Mouse (Mus musculus): ENCODE measurements around the gene Sec24b. TPM values are rescaled to one million over a fixed set of nuclear protein-coding genes. Genes with fewer than 3 reads are reported as not detected.

Sec24b gene
- polyA plus RNA-seq, 1 experiment from 2014 or later: 33.6 TPM

GRCm38 (mm10) chr3:129969432-129970395, 91.6 kb downstream of the Sec24b start, which contains the start of gene Mcub:
Mcub (minus strand) TSS chr3:129970206.
- WGBS: under 1% methylated on average over 62 of the region's 63 CpGs
- Histone ChIP-seq H3K27me3 (peaks cover 39% of the 10 kb centered on the region), H3K4me1 (peaks cover 16% of the 10 kb centered on the region), H3K9me3 (no peaks in the 10 kb centered on the region), H3K36me3 (no peaks in the 10 kb centered on the region), H3K4me2 (peak within 1 kb of the TSS; percentile 99), H3K9ac (peak within 1 kb of the TSS; percentile 72), H3K27ac (no peak within 1 kb of the TSS), H3K4me3 (peak within 1 kb of the TSS; percentile 61)
- ATAC-seq (ENCODE audit: insufficient number of reproducible peaks, insufficient read depth, low FRiP score, low TSS enrichment, low read depth): peak; percentile 71; the same call in 1 of the 2 replicates

GRCm38 (mm10) chr3:129969031-129969430, 92.3 kb downstream of the Sec24b start:
- H3K36me3 ChIP-seq: no peaks in the 10 kb centered on the region
- H3K27ac ChIP-seq: no peak overlapping the region
- ATAC-seq (ENCODE audit: insufficient number of reproducible peaks, insufficient read depth, low FRiP score, low TSS enrichment, low read depth): no peak
- peak overlapping the region; percentile 72 for H3K9ac ChIP-seq
- H3K4me1 ChIP-seq: peaks cover 16% of the 10 kb centered on the region
- H3K27me3 ChIP-seq: peaks cover 39% of the 10 kb centered on the region
- 30% methylated on average over 10 of the region's 10 CpGs for WGBS
- H3K9me3 ChIP-seq: no peaks in the 10 kb centered on the region
- H3K4me2 ChIP-seq: peak overlapping the region; percentile 99
- peak overlapping the region; percentile 61 for H3K4me3 ChIP-seq

- no peak for ATAC-seq (ENCODE audit: insufficient number of reproducible peaks, insufficient read depth, low FRiP score, low TSS enrichment, low read depth)
- WGBS: 82% methylated on average over 9 of the region's 9 CpGs
These were observed 93.5 kb downstream of the Sec24b start for GRCm38 (mm10) chr3:129967874-129968273.

GRCm38 (mm10) chr3:129964681-129965080, 96.7 kb downstream of the Sec24b start:
- Histone ChIP-seq H3K4me2 (no peak overlapping the region), H3K36me3 (no peaks in the 10 kb centered on the region), H3K9me3 (no peaks in the 10 kb centered on the region), H3K4me1 (peaks cover 5% of the 10 kb centered on the region; the same call in 1 of the 2 replicates), H3K9ac (no peak overlapping the region), H3K4me3 (no peak overlapping the region), H3K27ac (no peak overlapping the region), H3K27me3 (peaks cover 22% of the 10 kb centered on the region)
- WGBS: 92% methylated on average over 8 of the region's 8 CpGs
- no peak for ATAC-seq (ENCODE audit: insufficient number of reproducible peaks, insufficient read depth, low FRiP score, low TSS enrichment, low read depth)

More at GRCm38 (mm10) chr3:129967874-129968273, 93.5 kb downstream of the Sec24b start:
- H3K27ac ChIP-seq: no peak overlapping the region
- no peaks in the 10 kb centered on the region for H3K9me3 ChIP-seq
- peaks cover 16% of the 10 kb centered on the region for H3K4me1 ChIP-seq
- no peaks in the 10 kb centered on the region for H3K36me3 ChIP-seq
- no peak overlapping the region for H3K4me2 ChIP-seq
- no peak overlapping the region for H3K4me3 ChIP-seq
- H3K27me3 ChIP-seq: peaks cover 39% of the 10 kb centered on the region
- H3K9ac ChIP-seq: no peak overlapping the region

GRCm38 (mm10) chr3:129962533-129962932, 98.8 kb downstream of the Sec24b start:
- ATAC-seq (ENCODE audit: insufficient number of reproducible peaks, insufficient read depth, low FRiP score, low TSS enrichment, low read depth): no peak
- 81% methylated on average over 8 of the region's 8 CpGs for WGBS
- H3K27me3 ChIP-seq: peaks cover 2% of the 10 kb centered on the region
- no peak overlapping the region for H3K9ac ChIP-seq
- no peaks in the 10 kb centered on the region for H3K4me1 ChIP-seq
- H3K4me2 ChIP-seq: no peak overlapping the region
- no peak overlapping the region for H3K4me3 ChIP-seq
- no peak overlapping the region for H3K27ac ChIP-seq
- no peaks in the 10 kb centered on the region for H3K9me3 ChIP-seq
- no peaks in the 10 kb centered on the region for H3K36me3 ChIP-seq

- WGBS: 85% methylated on average over 4 of the region's 4 CpGs
- Histone ChIP-seq H3K9me3 (no peaks in the 10 kb centered on the region), H3K4me2 (no peak overlapping the region), H3K9ac (no peak overlapping the region), H3K27me3 (no peaks in the 10 kb centered on the region), H3K4me3 (no peak overlapping the region), H3K4me1 (no peaks in the 10 kb centered on the region), H3K36me3 (no peaks in the 10 kb centered on the region), H3K27ac (no peak overlapping the region)
- no peak for ATAC-seq (ENCODE audit: insufficient number of reproducible peaks, insufficient read depth, low FRiP score, low TSS enrichment, low read depth)
These were observed 108.1 kb downstream of the Sec24b start for GRCm38 (mm10) chr3:129953296-129953695.

DNA sequence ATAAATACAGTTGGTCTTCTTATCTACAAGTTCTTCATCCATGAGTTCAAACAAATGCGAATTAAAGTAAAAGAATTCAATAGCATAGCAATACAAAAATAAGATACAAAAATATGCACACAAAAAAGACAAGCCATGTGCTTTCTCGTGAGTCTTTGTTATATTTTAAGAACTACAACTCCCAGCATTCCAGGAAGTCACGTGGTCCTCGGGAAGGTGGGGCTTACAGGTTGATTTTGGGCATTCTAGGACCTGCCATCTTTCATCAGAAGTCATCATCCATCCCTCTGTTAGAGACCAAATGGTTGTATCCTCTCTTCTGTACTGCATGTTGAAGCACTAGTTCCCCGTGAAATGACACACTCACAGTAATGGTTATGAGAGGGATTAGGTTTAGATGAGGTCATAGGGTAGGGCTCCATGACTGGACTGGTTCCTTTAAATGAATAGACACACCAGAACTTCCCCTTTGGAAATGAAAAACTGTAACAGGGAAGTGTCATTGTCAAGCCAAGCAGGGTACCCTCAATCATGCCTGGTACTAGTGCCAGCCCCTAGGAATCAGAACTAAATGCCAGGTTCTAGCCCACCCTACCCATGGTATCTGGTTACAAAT, 112.1 kb downstream of the Sec24b start:
- Histone ChIP-seq H3K4me1 (no peaks in the 10 kb centered on the region), H3K36me3 (no peaks in the 10 kb centered on the region), H3K27me3 (no peaks in the 10 kb centered on the region), H3K4me3 (no peak overlapping the region), H3K27ac (no peak overlapping the region), H3K4me2 (no peak overlapping the region), H3K9ac (no peak overlapping the region), H3K9me3 (no peaks in the 10 kb centered on the region)
- 79% methylated on average over 5 of the region's 5 CpGs for WGBS
- no peak for ATAC-seq (ENCODE audit: insufficient number of reproducible peaks, insufficient read depth, low FRiP score, low TSS enrichment, low read depth)

GRCm38 (mm10) chr3:129948359-129948758, 113.0 kb downstream of the Sec24b start:
- Histone ChIP-seq H3K4me3 (no peak overlapping the region), H3K36me3 (no peaks in the 10 kb centered on the region), H3K27ac (no peak overlapping the region), H3K9ac (no peak overlapping the region), H3K4me2 (no peak overlapping the region), H3K9me3 (no peaks in the 10 kb centered on the region), H3K27me3 (no peaks in the 10 kb centered on the region), H3K4me1 (no peaks in the 10 kb centered on the region)
- WGBS: 90% methylated on average over 5 of the region's 5 CpGs
- ATAC-seq (ENCODE audit: insufficient number of reproducible peaks, insufficient read depth, low FRiP score, low TSS enrichment, low read depth): no peak

- no peaks in the 10 kb centered on the region for H3K4me1 ChIP-seq
- WGBS: 79% methylated on average over 5 of the region's 5 CpGs
- ATAC-seq (ENCODE audit: insufficient number of reproducible peaks, insufficient read depth, low FRiP score, low TSS enrichment, low read depth): no peak
- H3K4me3 ChIP-seq: no peak overlapping the region
- H3K36me3 ChIP-seq: no peaks in the 10 kb centered on the region
- H3K9ac ChIP-seq: no peak overlapping the region
- H3K27me3 ChIP-seq: no peaks in the 10 kb centered on the region
- no peaks in the 10 kb centered on the region for H3K9me3 ChIP-seq
- H3K4me2 ChIP-seq: no peak overlapping the region
- H3K27ac ChIP-seq: no peak overlapping the region
These were observed 115.0 kb downstream of the Sec24b start for GRCm38 (mm10) chr3:129946217-129946914.

GRCm38 (mm10) chr3:129943813-129944212, 117.5 kb downstream of the Sec24b start:
- no peak for ATAC-seq (ENCODE audit: insufficient number of reproducible peaks, insufficient read depth, low FRiP score, low TSS enrichment, low read depth)
- Histone ChIP-seq H3K4me1 (no peaks in the 10 kb centered on the region), H3K9ac (no peak overlapping the region), H3K27ac (no peak overlapping the region), H3K36me3 (no peaks in the 10 kb centered on the region), H3K9me3 (no peaks in the 10 kb centered on the region), H3K4me2 (no peak overlapping the region), H3K27me3 (no peaks in the 10 kb centered on the region), H3K4me3 (no peak overlapping the region)
- 65% methylated on average over 4 of the region's 4 CpGs for WGBS

- H3K4me2 ChIP-seq: no peak overlapping the region
- 83% methylated on average over 1 of the region's 1 CpGs for WGBS
- no peak overlapping the region for H3K27ac ChIP-seq
- ATAC-seq (ENCODE audit: insufficient number of reproducible peaks, insufficient read depth, low FRiP score, low TSS enrichment, low read depth): no peak
- H3K4me1 ChIP-seq: peaks cover 10% of the 10 kb centered on the region
- H3K9ac ChIP-seq: no peak overlapping the region
- H3K9me3 ChIP-seq: no peaks in the 10 kb centered on the region
- H3K27me3 ChIP-seq: no peaks in the 10 kb centered on the region
- H3K36me3 ChIP-seq: no peaks in the 10 kb centered on the region
- no peak overlapping the region for H3K4me3 ChIP-seq
These were observed 120.1 kb downstream of the Sec24b start for GRCm38 (mm10) chr3:129941291-129941690.

Data from embryonic facial prominence, embryonic 13.5 days (tissue).